Mouse (Mus musculus) kidney, embryonic 15.5 days (tissue): ENCODE data around the gene Setd3. TPM values are rescaled to one million over a fixed set of nuclear protein-coding genes. Genes with fewer than 3 reads are reported as not detected.
"Not testable (repeated sequence)": the region's sequence is repeated elsewhere in the genome, so short reads cannot be mapped to it uniquely, and the experiment has no call there.

Experiments used
- ATAC-seq: fragments of 200-750 bp; cut with Nextera tagmentation; replicated peaks from 2 replicates; pipeline ENCODE4 v1.8.0; 2017; ENCODE audit warnings: moderate TSS enrichment; ENCODE audit not compliant: low FRiP score
- H3K27ac ChIP-seq: fragments of 300-500 bp; sonication (generic); 2 replicates; pipeline ENCODE4 v1.5.1; 2015; ENCODE audit warnings: mild to moderate bottlenecking, inconsistent platforms
- H3K27me3 ChIP-seq: fragments of 300-500 bp; sonication (generic); 2 replicates; pipeline ENCODE4 v1.6.1; 2015; ENCODE audit warnings: inconsistent platforms
- H3K36me3 ChIP-seq: fragments of 300-500 bp; sonication (generic); 2 replicates; pipeline ENCODE4 v1.6.1; 2015; ENCODE audit warnings: inconsistent platforms
- H3K4me1 ChIP-seq: fragments of 300-500 bp; sonication (generic); 2 replicates; pipeline ENCODE4 v1.6.1; 2015; ENCODE audit warnings: inconsistent platforms
- H3K4me2 ChIP-seq: fragments of 300-500 bp; sonication (generic); 2 replicates; pipeline ENCODE4 v1.6.1; 2015; ENCODE audit warnings: moderate library complexity, mild to moderate bottlenecking, inconsistent platforms
- H3K4me3 ChIP-seq: fragments of 300-500 bp; sonication (generic); replicated peaks from 2 replicates; pipeline ENCODE4 v1.5.1; 2015; ENCODE audit warnings: mild to moderate bottlenecking, inconsistent platforms
- H3K9ac ChIP-seq: fragments of 300-500 bp; sonication (generic); 2 replicates; pipeline ENCODE4 v1.6.1; 2015; ENCODE audit warnings: mild to moderate bottlenecking, inconsistent platforms
- H3K9me3 ChIP-seq: fragments of 300-500 bp; sonication (generic); replicated peaks from 2 replicates; pipeline ENCODE4 v1.6.1; 2016; ENCODE audit warnings: inconsistent platforms
- WGBS: fragments of 180-500 bp; shearing (Covaris S2); methylation state at CpG from one replicate; pipeline ENCODE4 v1.1.7; 2015; ENCODE audit warnings: mixed read lengths; 5-methylcytosine and 5-hydroxymethylcytosine counted together
- polyA plus RNA-seq: library from polyadenylated mRNA; unstranded; fragments of >200 nt; fragmentation: Nextera tagmentation; extraction: Ambion mirVana; gene quantifications from 2 replicates; pipeline ENCODE4 v1.2.1, GENCODE M21; 2015

Setd3 gene
- polyA plus RNA-seq, 1 experiment from 2014 or later, result 87.2 TPM

DNA sequence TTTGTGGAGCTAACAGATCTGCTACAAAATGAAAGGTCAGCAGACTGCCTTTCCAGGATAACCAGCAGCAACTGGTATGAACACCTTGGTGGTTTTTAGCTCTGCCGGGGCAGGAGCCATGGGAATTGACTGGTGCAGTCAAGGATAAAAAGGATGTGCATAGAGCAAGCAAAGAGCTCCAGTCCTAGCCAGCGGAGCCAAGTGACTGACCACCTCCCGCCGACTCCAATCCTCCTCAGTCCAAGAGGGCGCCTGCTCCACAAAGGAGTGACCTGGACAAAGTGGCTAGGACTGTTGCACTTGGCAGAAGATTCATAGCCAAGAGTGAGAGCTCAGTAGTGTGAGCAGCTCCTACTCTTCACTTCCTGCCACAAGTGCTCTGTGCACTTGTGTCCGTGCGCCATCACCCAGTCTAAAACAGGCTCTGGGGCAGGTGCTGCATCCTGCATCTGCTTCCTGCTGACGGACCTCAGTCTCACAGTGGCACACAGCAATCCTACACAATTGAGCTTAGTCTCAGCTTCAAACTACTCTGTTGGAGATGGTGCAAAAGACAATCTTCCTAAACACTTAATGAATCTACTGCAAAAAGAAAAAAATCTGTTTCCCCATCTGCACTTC, 46.6 kb downstream of the Setd3 start:
- WGBS, result 85% methylated on average over 8 of the region's 8 CpGs
- H3K36me3 ChIP-seq, result peaks cover 60% of the 10 kb centered on the region
- no peak overlapping the region for H3K27ac ChIP-seq
- no peak overlapping the region for H3K9ac ChIP-seq
- no peak for ATAC-seq
- no peak overlapping the region for H3K4me2 ChIP-seq
- no peaks in the 10 kb centered on the region for H3K27me3 ChIP-seq
- no peak overlapping the region for H3K4me3 ChIP-seq
- peaks cover 9% of the 10 kb centered on the region for H3K4me1 ChIP-seq
- no peaks in the 10 kb centered on the region for H3K9me3 ChIP-seq

GRCm38 (mm10) chr12:108121288-108121687, 57.8 kb downstream of the Setd3 start:
- no peak overlapping the region for H3K4me2 ChIP-seq
- no peaks in the 10 kb centered on the region for H3K9me3 ChIP-seq
- H3K9ac ChIP-seq, result no peak overlapping the region
- H3K27me3 ChIP-seq, result no peaks in the 10 kb centered on the region
- WGBS, result 9% methylated on average over 2 of the region's 2 CpGs
- ATAC-seq, result no peak
- peaks cover 15% of the 10 kb centered on the region for H3K4me1 ChIP-seq
- no peak overlapping the region for H3K4me3 ChIP-seq
- H3K27ac ChIP-seq, result no peak overlapping the region
- H3K36me3 ChIP-seq, result peaks cover 17% of the 10 kb centered on the region

DNA sequence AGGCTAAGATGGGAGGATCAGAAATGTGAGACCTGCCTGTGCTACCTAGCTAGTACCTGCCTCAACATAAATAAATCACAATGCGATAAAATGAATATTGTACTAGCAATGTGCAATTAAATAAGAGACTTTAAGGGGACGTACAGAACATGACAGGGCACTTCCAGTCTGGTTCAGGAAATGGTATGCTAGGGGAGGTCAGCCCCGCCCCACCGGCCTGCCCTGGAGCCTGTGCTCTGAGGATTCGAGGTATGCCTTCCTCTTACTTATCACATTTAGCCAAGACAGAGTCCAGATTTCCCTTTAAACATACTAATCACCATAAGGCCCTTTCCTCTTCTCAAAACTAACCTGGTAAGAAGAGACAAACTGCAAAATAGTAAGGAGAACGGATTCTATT, 58.7 kb downstream of the Setd3 start:
- Histone ChIP-seq H3K4me1 (peaks cover 15% of the 10 kb centered on the region), H3K9me3 (no peaks in the 10 kb centered on the region), H3K36me3 (peaks cover 25% of the 10 kb centered on the region), H3K9ac (no peak overlapping the region), H3K27ac (no peak overlapping the region), H3K4me2 (no peak overlapping the region), H3K27me3 (no peaks in the 10 kb centered on the region), H3K4me3 (no peak overlapping the region)
- 66% methylated on average over 6 of the region's 6 CpGs for WGBS
- no peak for ATAC-seq

GRCm38 (mm10) chr12:108119930-108120329, 59.2 kb downstream of the Setd3 start:
- peaks cover 15% of the 10 kb centered on the region for H3K4me1 ChIP-seq
- no peak overlapping the region for H3K4me3 ChIP-seq
- H3K9ac ChIP-seq, result no peak overlapping the region
- WGBS, result 49% methylated on average over 9 of the region's 9 CpGs
- no peak overlapping the region for H3K4me2 ChIP-seq
- H3K36me3 ChIP-seq, result peaks cover 26% of the 10 kb centered on the region
- ATAC-seq, result no peak
- H3K27ac ChIP-seq, result no peak overlapping the region
- H3K9me3 ChIP-seq, result no peaks in the 10 kb centered on the region
- H3K27me3 ChIP-seq, result no peaks in the 10 kb centered on the region

GRCm38 (mm10) chr12:108118902-108119531, 60.1 kb downstream of the Setd3 start:
- no peak overlapping the region for H3K9ac ChIP-seq
- peaks cover 33% of the 10 kb centered on the region for H3K36me3 ChIP-seq
- no peak overlapping the region for H3K4me3 ChIP-seq
- ATAC-seq, result no peak
- H3K9me3 ChIP-seq, result no peaks in the 10 kb centered on the region
- peaks cover 15% of the 10 kb centered on the region for H3K4me1 ChIP-seq
- H3K27me3 ChIP-seq, result no peaks in the 10 kb centered on the region
- 40% methylated on average over 19 of the region's 19 CpGs for WGBS
- H3K4me2 ChIP-seq, result no peak overlapping the region
- no peak overlapping the region for H3K27ac ChIP-seq

DNA sequence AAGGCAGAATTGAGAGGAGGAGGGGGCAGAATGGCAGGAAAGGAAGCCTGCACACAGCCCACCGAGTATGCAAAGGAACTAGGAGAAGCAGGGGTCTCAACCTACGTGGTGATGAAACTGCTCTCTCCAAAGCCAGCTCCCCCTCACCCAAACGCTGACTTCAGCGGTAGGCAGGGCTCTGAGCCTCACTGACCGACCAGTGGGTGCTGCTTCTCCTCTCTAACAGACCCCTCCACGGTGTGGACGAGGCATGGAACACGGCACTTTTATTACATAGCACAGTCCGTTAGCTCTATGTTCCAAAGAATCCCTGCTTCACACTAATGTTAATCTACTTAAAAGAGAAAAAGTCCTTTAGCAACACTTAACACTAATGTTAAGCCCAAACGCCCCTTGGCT, 60.6 kb downstream of the Setd3 start:
- peaks cover 37% of the 10 kb centered on the region for H3K36me3 ChIP-seq
- no peak overlapping the region for H3K9ac ChIP-seq
- ATAC-seq, result no peak
- WGBS, result 53% methylated on average over 10 of the region's 10 CpGs
- H3K4me2 ChIP-seq, result no peak overlapping the region
- H3K27ac ChIP-seq, result no peak overlapping the region
- no peaks in the 10 kb centered on the region for H3K9me3 ChIP-seq
- peaks cover 15% of the 10 kb centered on the region for H3K4me1 ChIP-seq
- H3K4me3 ChIP-seq, result no peak overlapping the region
- H3K27me3 ChIP-seq, result no peaks in the 10 kb centered on the region

DNA sequence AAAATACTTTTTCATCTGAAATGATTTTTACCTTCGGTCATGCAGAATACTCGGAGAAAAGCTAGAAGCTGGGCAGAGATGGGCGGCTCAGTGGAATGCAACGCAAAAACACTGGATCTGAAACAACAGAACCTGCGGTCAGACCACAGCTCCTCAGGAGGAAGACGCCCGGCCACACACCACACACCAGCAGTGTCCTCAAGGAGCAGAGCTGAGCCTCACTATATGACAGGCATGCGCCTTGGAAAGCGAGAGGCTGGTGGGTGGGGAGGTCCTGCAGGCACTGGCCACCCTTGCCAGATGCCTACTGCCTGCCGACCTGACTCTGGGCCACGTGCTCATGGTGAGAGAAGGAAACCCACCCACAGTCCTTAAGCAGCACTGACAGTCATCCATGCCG, 67.9 kb downstream of the Setd3 start:
- peaks cover 2% of the 10 kb centered on the region; the same call in 1 of the 2 replicates for H3K4me1 ChIP-seq

GRCm38 (mm10) chr12:108110674-108111073, 68.4 kb downstream of the Setd3 start:
- no peaks in the 10 kb centered on the region for H3K27me3 ChIP-seq
- no peaks in the 10 kb centered on the region for H3K9me3 ChIP-seq
- H3K27ac ChIP-seq, result no peak overlapping the region
- peaks cover 2% of the 10 kb centered on the region; the same call in 1 of the 2 replicates for H3K4me1 ChIP-seq
- H3K4me3 ChIP-seq, result no peak overlapping the region
- no peak overlapping the region for H3K4me2 ChIP-seq
- no peak overlapping the region for H3K9ac ChIP-seq
- ATAC-seq, result peak; percentile 56; the same call in 1 of the 2 replicates
- peaks cover 63% of the 10 kb centered on the region for H3K36me3 ChIP-seq
- WGBS, result 60% methylated on average over 3 of the region's 3 CpGs

More for the DNA sequence above, 67.9 kb downstream of the Setd3 start:
- H3K4me2 ChIP-seq, result no peak overlapping the region
- H3K27me3 ChIP-seq, result no peaks in the 10 kb centered on the region
- no peak overlapping the region for H3K4me3 ChIP-seq
- no peak overlapping the region for H3K9ac ChIP-seq
- peaks cover 63% of the 10 kb centered on the region for H3K36me3 ChIP-seq
- WGBS, result 88% methylated on average over 12 of the region's 12 CpGs
- H3K9me3 ChIP-seq, result no peaks in the 10 kb centered on the region
- no peak overlapping the region for H3K27ac ChIP-seq
- no peak for ATAC-seq

- H3K9me3 ChIP-seq, result no peaks in the 10 kb centered on the region
- H3K4me3 ChIP-seq, result no peak overlapping the region
- WGBS, result 75% methylated on average over 4 of the region's 4 CpGs
- H3K4me1 ChIP-seq, result peaks cover 2% of the 10 kb centered on the region; the same call in 1 of the 2 replicates
- H3K4me2 ChIP-seq, result no peak overlapping the region
- H3K36me3 ChIP-seq, result peaks cover 61% of the 10 kb centered on the region
- ATAC-seq, result no peak
- H3K27me3 ChIP-seq, result no peaks in the 10 kb centered on the region
- no peak overlapping the region for H3K9ac ChIP-seq
- H3K27ac ChIP-seq, result no peak overlapping the region
Observed at GRCm38 (mm10) chr12:108109732-108110131, 69.4 kb downstream of the Setd3 start.

- not testable (repeated sequence) for H3K4me3 ChIP-seq, H3K27ac ChIP-seq, H3K9me3 ChIP-seq, H3K9ac ChIP-seq, ATAC-seq, H3K4me2 ChIP-seq, H3K27me3 ChIP-seq, H3K4me1 ChIP-seq
- peaks cover 53% of the 10 kb centered on the region for H3K36me3 ChIP-seq
- 82% methylated on average over 7 of the region's 7 CpGs for WGBS
Observed at GRCm38 (mm10) chr12:108108591-108108990, 70.5 kb downstream of the Setd3 start.

- Histone ChIP-seq H3K27ac (no peak overlapping the region), H3K4me3 (no peak overlapping the region), H3K4me2 (no peak overlapping the region), H3K36me3 (peaks cover 19% of the 10 kb centered on the region), H3K9me3 (no peaks in the 10 kb centered on the region), H3K4me1 (peaks cover 5% of the 10 kb centered on the region; the same call in 1 of the 2 replicates), H3K27me3 (no peaks in the 10 kb centered on the region), H3K9ac (no peak overlapping the region)
- ATAC-seq, result no peak
- WGBS, result 59% methylated on average over 6 of the region's 6 CpGs
Observed at GRCm38 (mm10) chr12:108103292-108103691, 75.8 kb downstream of the Setd3 start.

GRCm38 (mm10) chr12:108102119-108102518, 77.0 kb downstream of the Setd3 start:
- H3K27me3 ChIP-seq, result no peaks in the 10 kb centered on the region
- H3K4me3 ChIP-seq, result no peak overlapping the region
- H3K9me3 ChIP-seq, result no peaks in the 10 kb centered on the region
- peaks cover 5% of the 10 kb centered on the region; the same call in 1 of the 2 replicates for H3K4me1 ChIP-seq
- 58% methylated on average over 2 of the region's 2 CpGs for WGBS
- H3K36me3 ChIP-seq, result peaks cover 15% of the 10 kb centered on the region
- H3K27ac ChIP-seq, result no peak overlapping the region
- H3K9ac ChIP-seq, result no peak overlapping the region
- no peak for ATAC-seq
- no peak overlapping the region for H3K4me2 ChIP-seq
